Mouse (Mus musculus) stomach, embryonic 15.5 days (tissue): ENCODE data around the gene Wtip. TPM values are rescaled to one million over a fixed set of nuclear protein-coding genes. Genes with fewer than 3 reads are reported as not detected.
"Not testable (repeated sequence)": the region's sequence is repeated elsewhere in the genome, so short reads cannot be mapped to it uniquely, and the experiment has no call there.

Experiments used
- ATAC-seq: fragments of 200-750 bp; cut with Nextera tagmentation; 2 replicates; pipeline ENCODE4 v1.8.0; 2017; ENCODE audit warnings: low read depth, moderate number of reproducible peaks, moderate TSS enrichment; ENCODE audit not compliant: insufficient read depth, low FRiP score
- H3K27ac ChIP-seq: fragments of 300-500 bp; sonication (generic); 2 replicates; pipeline ENCODE4 v1.5.1; 2015; ENCODE audit warnings: mild to moderate bottlenecking, inconsistent platforms
- H3K27me3 ChIP-seq: fragments of 300-500 bp; sonication (generic); replicated peaks from 2 replicates; pipeline ENCODE4 v1.6.1; 2015; ENCODE audit warnings: inconsistent platforms
- H3K36me3 ChIP-seq: fragments of 300-500 bp; sonication (generic); 2 replicates; pipeline ENCODE4 v1.6.1; 2015; ENCODE audit warnings: inconsistent platforms
- H3K4me1 ChIP-seq: fragments of 300-500 bp; sonication (generic); 2 replicates; pipeline ENCODE4 v1.6.1; 2015; ENCODE audit warnings: inconsistent platforms
- H3K4me2 ChIP-seq: fragments of 300-500 bp; sonication (generic); 2 replicates; pipeline ENCODE4 v1.6.1; 2015; ENCODE audit warnings: mild to moderate bottlenecking, inconsistent platforms
- H3K4me3 ChIP-seq: fragments of 300-500 bp; sonication (generic); replicated peaks from 2 replicates; pipeline ENCODE4 v1.5.1; 2015; ENCODE audit warnings: inconsistent platforms
- H3K9ac ChIP-seq: fragments of 300-500 bp; sonication (generic); 2 replicates; pipeline ENCODE4 v1.6.1; 2015; ENCODE audit warnings: inconsistent platforms
- H3K9me3 ChIP-seq: fragments of 300-500 bp; sonication (generic); 2 replicates; pipeline ENCODE4 v1.6.1; 2016; ENCODE audit warnings: inconsistent platforms
- WGBS: fragments of 180-500 bp; shearing (Covaris S2); methylation state at CpG from one replicate; pipeline ENCODE4 v1.1.7; 2015; 5-methylcytosine and 5-hydroxymethylcytosine counted together
- polyA plus RNA-seq: library from polyadenylated mRNA; unstranded; fragments of >200 nt; fragmentation: Nextera tagmentation; extraction: Ambion mirVana; gene quantifications from 2 replicates; pipeline ENCODE4 v1.2.1, GENCODE M21; 2015

The Wtip gene
- polyA plus RNA-seq, result 6.8 and 7.2 TPM in 2 replicates

- Histone ChIP-seq H3K4me3 (peak within 1 kb of the TSS; percentile 84), H3K36me3 (no peaks in the 10 kb centered on the region), H3K27me3 (no peaks in the 10 kb centered on the region), H3K9me3 (no peaks in the 10 kb centered on the region), H3K4me2 (peak within 1 kb of the TSS; percentile 70), H3K27ac (peak within 1 kb of the TSS; percentile 83), H3K4me1 (peaks cover 21% of the 10 kb centered on the region; the same call in 1 of the 2 replicates), H3K9ac (peak within 1 kb of the TSS; percentile 87)
- 2% methylated on average over 35 of the region's 65 CpGs for WGBS
- peak; percentile 88 for ATAC-seq
Measured at GRCm38 (mm10) chr7:34133117-34133762, at the start of gene Wtip. Gene Wtip, minus strand, starts transcription at chr7:34133268.

DNA sequence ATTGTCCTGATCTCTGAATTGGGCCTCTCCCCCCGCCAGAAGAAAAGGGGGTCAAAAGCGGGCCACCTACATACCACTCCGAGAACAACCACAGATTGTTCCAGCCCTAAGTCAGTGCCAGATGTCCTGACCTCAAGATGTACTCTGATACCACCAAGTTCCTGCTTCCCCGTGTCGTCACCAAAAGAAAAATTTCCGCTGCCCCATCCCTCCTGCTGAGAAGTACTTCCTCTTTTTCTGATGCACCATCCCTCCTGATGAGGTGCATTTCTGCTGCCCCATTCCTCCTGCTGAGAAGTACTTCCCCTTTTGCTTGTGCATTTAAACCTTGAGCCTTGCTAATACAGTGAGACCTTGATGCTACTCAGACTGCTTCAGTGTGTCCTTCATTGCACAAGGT is 43.2 kb upstream of the Wtip start:
- H3K4me3 ChIP-seq, H3K9ac ChIP-seq, H3K9me3 ChIP-seq, H3K4me1 ChIP-seq, H3K4me2 ChIP-seq, H3K36me3 ChIP-seq, H3K27me3 ChIP-seq, H3K27ac ChIP-seq, ATAC-seq: not testable (repeated sequence)
- 84% methylated on average over 6 of the region's 6 CpGs for WGBS

- WGBS, result 74% methylated on average over 1 of the region's 1 CpGs
- H3K36me3 ChIP-seq, result no peaks in the 10 kb centered on the region
- no peaks in the 10 kb centered on the region for H3K27me3 ChIP-seq
- H3K4me2 ChIP-seq, result no peak overlapping the region
- ATAC-seq, result no peak
- H3K4me3 ChIP-seq, result no peak overlapping the region
- H3K9ac ChIP-seq, result no peak overlapping the region
- 0 out of 2 replicates have a peak, but pooled peaks cover 4% of the 10 kb centered on the region for H3K4me1 ChIP-seq
- H3K9me3 ChIP-seq, result no peaks in the 10 kb centered on the region
- no peak overlapping the region for H3K27ac ChIP-seq
Measured at GRCm38 (mm10) chr7:34172251-34172650, 39.2 kb upstream of the Wtip start.

- 0 out of 2 replicates have a peak, but pooled peaks cover 3% of the 10 kb centered on the region for H3K36me3 ChIP-seq
- H3K4me2 ChIP-seq, result peak within 1 kb of the TSS; percentile 69
- no peaks in the 10 kb centered on the region for H3K27me3 ChIP-seq
- no peak for ATAC-seq
- peaks cover 9% of the 10 kb centered on the region for H3K4me1 ChIP-seq
- 79% methylated on average over 3 of the region's 3 CpGs for WGBS
- H3K9me3 ChIP-seq, result no peaks in the 10 kb centered on the region
- peak within 1 kb of the TSS; percentile 98; the same call in 1 of the 2 replicates for H3K9ac ChIP-seq
- H3K4me3 ChIP-seq, result peak within 1 kb of the TSS; percentile 94
- peak within 1 kb of the TSS; percentile 91; the same call in 1 of the 2 replicates for H3K27ac ChIP-seq
Measured at GRCm38 (mm10) chr7:34169454-34169853, 36.4 kb upstream of the Wtip start, which contains the start of gene Uba2. Gene Uba2, minus strand, starts transcription at chr7:34169599.

- 9% methylated on average over 30 of the region's 30 CpGs for WGBS
- H3K4me2 ChIP-seq, result peak overlapping the region; percentile 69
- H3K27ac ChIP-seq, result peak overlapping the region; percentile 91
- H3K4me1 ChIP-seq, result peaks cover 9% of the 10 kb centered on the region
- H3K4me3 ChIP-seq, result peak overlapping the region; percentile 94
- no peaks in the 10 kb centered on the region for H3K9me3 ChIP-seq
- no peaks in the 10 kb centered on the region for H3K27me3 ChIP-seq
- ATAC-seq, result peak; percentile 96
- peak overlapping the region; percentile 98 for H3K9ac ChIP-seq
- 0 out of 2 replicates have a peak, but pooled peaks cover 3% of the 10 kb centered on the region for H3K36me3 ChIP-seq
Measured at GRCm38 (mm10) chr7:34168470-34169251, 35.6 kb upstream of the Wtip start.

DNA sequence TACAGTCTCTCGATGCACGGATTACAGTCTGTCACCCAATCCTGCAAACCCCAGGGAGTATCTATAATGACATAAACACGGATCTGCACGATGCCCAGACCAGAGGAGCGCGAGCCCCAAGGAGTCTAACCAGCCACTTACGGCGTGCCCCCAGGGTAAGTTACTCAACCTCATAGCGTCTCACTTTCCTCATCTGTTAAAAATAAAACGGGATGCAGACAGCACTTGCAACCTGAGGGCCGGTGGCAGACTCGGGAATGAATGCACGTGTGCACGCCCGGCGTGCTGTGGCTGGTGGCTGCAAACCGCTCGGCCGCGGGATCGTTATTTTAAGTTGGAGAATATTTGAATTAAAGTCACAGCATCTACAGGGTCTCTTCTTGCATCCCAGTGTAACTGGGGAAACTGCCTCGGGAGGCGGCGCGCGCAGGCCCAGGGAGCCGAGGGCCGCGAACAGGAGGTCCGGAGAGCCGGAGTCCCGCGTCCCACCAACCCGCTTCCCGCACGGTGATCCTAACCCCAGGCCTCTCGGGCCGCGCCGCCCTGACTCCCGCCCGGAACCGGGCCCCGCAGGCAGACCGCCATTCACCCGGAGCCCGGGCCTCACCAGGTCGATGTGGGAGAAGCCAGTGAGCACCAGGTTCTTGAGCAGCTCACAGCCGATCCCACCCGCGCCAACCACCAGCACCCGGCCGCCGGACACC is 34.9 kb upstream of the Wtip start:
- Histone ChIP-seq H3K4me2 (peak overlapping the region; percentile 69), H3K4me1 (peaks cover 9% of the 10 kb centered on the region), H3K4me3 (peak overlapping the region; percentile 94), H3K27me3 (no peaks in the 10 kb centered on the region), H3K36me3 (peaks cover 9% of the 10 kb centered on the region), H3K27ac (peak overlapping the region; percentile 91), H3K9me3 (no peaks in the 10 kb centered on the region), H3K9ac (peak overlapping the region; percentile 98)
- under 1% methylated on average over 52 of the region's 54 CpGs for WGBS
- ATAC-seq, result peak; percentile 71

DNA sequence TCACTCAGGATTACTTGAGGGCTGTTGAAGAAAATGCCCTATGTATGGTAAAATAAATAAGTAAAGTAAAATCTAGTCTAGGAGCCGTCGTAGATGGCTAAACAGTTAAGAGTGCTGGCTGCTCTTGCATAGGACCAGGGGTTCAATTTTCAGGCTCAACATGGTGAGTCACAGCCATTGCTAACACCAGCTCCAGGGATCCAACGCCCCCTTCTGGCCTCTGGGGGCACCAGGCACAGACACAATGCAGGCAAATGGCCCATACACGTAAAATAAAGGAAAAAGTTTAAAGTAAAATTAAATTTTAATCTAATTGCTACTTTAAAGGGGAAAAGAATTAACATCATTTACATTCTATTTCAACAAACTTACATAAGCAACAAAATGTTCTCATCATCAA is 33.8 kb upstream of the Wtip start:
- Histone ChIP-seq H3K36me3 (peaks cover 18% of the 10 kb centered on the region), H3K27ac (no peak overlapping the region), H3K4me1 (peaks cover 9% of the 10 kb centered on the region), H3K9me3 (no peaks in the 10 kb centered on the region), H3K9ac (no peak overlapping the region), H3K27me3 (no peaks in the 10 kb centered on the region), H3K4me3 (no peak overlapping the region; the same call in 1 of the 2 replicates), H3K4me2 (peak overlapping the region; percentile 36; the same call in 1 of the 2 replicates)
- 51% methylated on average over 4 of the region's 4 CpGs for WGBS
- no peak for ATAC-seq

- Histone ChIP-seq H3K9ac (no peak overlapping the region), H3K4me1 (peaks cover 9% of the 10 kb centered on the region), H3K4me2 (no peak overlapping the region), H3K27me3 (no peaks in the 10 kb centered on the region), H3K4me3 (no peak overlapping the region), H3K9me3 (no peaks in the 10 kb centered on the region), H3K27ac (no peak overlapping the region), H3K36me3 (peaks cover 27% of the 10 kb centered on the region)
- no peak for ATAC-seq
- WGBS, result 77% methylated on average over 3 of the region's 3 CpGs
Measured at GRCm38 (mm10) chr7:34165999-34166398, 32.9 kb upstream of the Wtip start.

DNA sequence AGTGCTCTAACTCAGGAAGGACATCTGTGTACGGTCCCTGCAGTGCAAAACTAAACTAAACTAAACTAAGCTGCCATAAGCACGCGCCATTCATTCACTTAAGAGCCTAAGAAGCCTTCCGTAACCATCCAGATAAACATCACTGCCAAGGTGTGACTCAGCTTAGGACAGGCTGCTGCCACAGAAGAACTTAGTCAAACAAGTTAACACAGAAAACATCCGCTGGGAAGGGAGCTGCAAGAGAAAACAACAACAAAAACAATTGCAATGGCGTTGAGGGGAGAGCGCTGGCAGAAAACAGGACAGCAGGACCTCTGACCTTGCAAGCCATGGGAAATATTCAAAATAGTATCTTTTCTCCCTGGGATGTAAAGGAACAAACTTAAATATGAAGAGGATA is 31.6 kb upstream of the Wtip start:
- ATAC-seq, result no peak
- no peak overlapping the region for H3K4me2 ChIP-seq
- H3K9ac ChIP-seq, result no peak overlapping the region
- peaks cover 9% of the 10 kb centered on the region for H3K4me1 ChIP-seq
- H3K4me3 ChIP-seq, result no peak overlapping the region
- no peaks in the 10 kb centered on the region for H3K27me3 ChIP-seq
- no peaks in the 10 kb centered on the region for H3K9me3 ChIP-seq
- peaks cover 38% of the 10 kb centered on the region for H3K36me3 ChIP-seq
- H3K27ac ChIP-seq, result no peak overlapping the region
- 87% methylated on average over 7 of the region's 7 CpGs for WGBS

GRCm38 (mm10) chr7:34159167-34159566 is 26.1 kb upstream of the Wtip start:
- WGBS, result 88% methylated on average over 3 of the region's 3 CpGs
- Histone ChIP-seq H3K27me3 (no peaks in the 10 kb centered on the region), H3K4me1 (no peaks in the 10 kb centered on the region), H3K36me3 (peaks cover 82% of the 10 kb centered on the region), H3K4me2 (no peak overlapping the region), H3K9ac (no peak overlapping the region), H3K27ac (no peak overlapping the region), H3K9me3 (no peaks in the 10 kb centered on the region), H3K4me3 (no peak overlapping the region)
- no peak for ATAC-seq

- 93% methylated on average over 3 of the region's 3 CpGs for WGBS
- no peak overlapping the region for H3K4me3 ChIP-seq
- no peak overlapping the region for H3K9ac ChIP-seq
- H3K27me3 ChIP-seq, result no peaks in the 10 kb centered on the region
- H3K27ac ChIP-seq, result no peak overlapping the region
- H3K36me3 ChIP-seq, result peaks cover 83% of the 10 kb centered on the region
- ATAC-seq, result no peak; the same call in 1 of the 2 replicates
- H3K9me3 ChIP-seq, result no peaks in the 10 kb centered on the region
- H3K4me2 ChIP-seq, result no peak overlapping the region
- H3K4me1 ChIP-seq, result no peaks in the 10 kb centered on the region
Measured at GRCm38 (mm10) chr7:34157994-34158393, 24.9 kb upstream of the Wtip start.
